Mouse (Mus musculus): ENCODE data around the gene Csmd2. TPM values are rescaled to one million over a fixed set of nuclear protein-coding genes. Genes with fewer than 3 reads are reported as not detected.

Csmd2 gene
- polyA plus RNA-seq, 1 experiment from 2014 or later, result not detected

GRCm38 (mm10) chr4:128393864-128394263 is 406.2 kb downstream of the Csmd2 start:
- H3K27me3 ChIP-seq (ENCODE audit: insufficient read depth, low read length), result no peaks in the 10 kb centered on the region
- H3K4me2 ChIP-seq (ENCODE audit: low read depth, low read length), result no peak overlapping the region
- no peaks in the 10 kb centered on the region for H3K4me1 ChIP-seq (ENCODE audit: insufficient read depth)
- no peak overlapping the region for H3K27ac ChIP-seq (ENCODE audit: low read depth)
- ATAC-seq, result no peak
- no peaks in the 10 kb centered on the region for H3K36me3 ChIP-seq (replicated peaks; ENCODE audit: insufficient read depth, low read length)
- DNase-seq, result no peak
- H3K9ac ChIP-seq (replicated peaks), result no peak overlapping the region
- WGBS (ENCODE audit: insufficient replicate concordance), result 73% methylated on average over 4 of the region's 4 CpGs
- no peaks in the 10 kb centered on the region for H3K9me3 ChIP-seq (ENCODE audit: low read length)
- TF ChIP-seq CTCF (IDR thresholded peaks at IDR 0.05; ENCODE audit: low read depth) (no peak), EP300 (IDR thresholded peaks at IDR 0.05; ENCODE audit: low read depth) (no peak)
- no peak overlapping the region for H3K4me3 ChIP-seq (ENCODE audit: low read depth, low read length)

GRCm38 (mm10) chr4:128396616-128397015 is 409.0 kb downstream of the Csmd2 start:
- TF ChIP-seq EP300 (IDR thresholded peaks at IDR 0.05; ENCODE audit: low read depth) (no peak), CTCF (IDR thresholded peaks at IDR 0.05; ENCODE audit: low read depth) (no peak)
- ATAC-seq, result no peak
- H3K9ac ChIP-seq (replicated peaks), result no peak overlapping the region

DNA sequence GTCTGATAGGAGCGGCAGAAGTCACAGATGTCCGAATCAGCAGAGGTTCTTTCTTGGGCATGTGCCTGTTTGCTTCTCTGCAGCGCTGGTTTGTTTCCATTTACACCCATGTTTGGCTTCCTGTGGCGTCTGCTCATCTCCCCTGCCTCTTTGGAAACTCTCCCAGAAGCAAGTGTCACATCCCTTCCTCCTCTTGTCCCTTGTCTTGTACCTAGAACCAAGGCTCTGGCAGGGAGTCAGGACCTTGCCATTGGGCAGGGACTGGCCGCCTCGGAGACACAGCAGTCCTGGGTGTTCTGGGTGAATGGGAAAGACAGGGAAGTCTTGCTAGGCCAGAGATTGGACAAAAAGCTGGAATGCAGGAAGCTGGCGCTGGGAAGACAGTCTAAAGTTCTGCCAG is 410.1 kb downstream of the Csmd2 start:
- Histone ChIP-seq H3K9me3 (ENCODE audit: low read length) (no peaks in the 10 kb centered on the region), H3K27ac (ENCODE audit: low read depth) (no peak overlapping the region), H3K36me3 (replicated peaks; ENCODE audit: insufficient read depth, low read length) (no peaks in the 10 kb centered on the region), H3K4me1 (ENCODE audit: insufficient read depth) (no peaks in the 10 kb centered on the region), H3K4me3 (ENCODE audit: low read depth, low read length) (no peak overlapping the region), H3K9ac (replicated peaks) (no peak overlapping the region), H3K4me2 (ENCODE audit: low read depth, low read length) (no peak overlapping the region), H3K27me3 (ENCODE audit: insufficient read depth, low read length) (no peaks in the 10 kb centered on the region)
- TF ChIP-seq EP300 (IDR thresholded peaks at IDR 0.05; ENCODE audit: low read depth), result no peak
- no peak for TF ChIP-seq CTCF (IDR thresholded peaks at IDR 0.05; ENCODE audit: low read depth)
- DNase-seq (no peak), ATAC-seq (no peak)
- WGBS (ENCODE audit: insufficient replicate concordance), result 64% methylated on average over 7 of the region's 7 CpGs

More at GRCm38 (mm10) chr4:128396616-128397015, 409.0 kb downstream of the Csmd2 start:
- Histone ChIP-seq H3K27ac (ENCODE audit: low read depth) (no peak overlapping the region), H3K4me1 (ENCODE audit: insufficient read depth) (no peaks in the 10 kb centered on the region), H3K4me3 (ENCODE audit: low read depth, low read length) (no peak overlapping the region), H3K36me3 (replicated peaks; ENCODE audit: insufficient read depth, low read length) (no peaks in the 10 kb centered on the region), H3K4me2 (ENCODE audit: low read depth, low read length) (no peak overlapping the region), H3K27me3 (ENCODE audit: insufficient read depth, low read length) (no peaks in the 10 kb centered on the region), H3K9me3 (ENCODE audit: low read length) (no peaks in the 10 kb centered on the region)
- no peak for DNase-seq
- WGBS (ENCODE audit: insufficient replicate concordance), result 73% methylated on average over 5 of the region's 5 CpGs

GRCm38 (mm10) chr4:128398948-128399347 is 411.3 kb downstream of the Csmd2 start:
- DNase-seq (no peak), ATAC-seq (no peak)
- Histone ChIP-seq H3K4me2 (ENCODE audit: low read depth, low read length) (no peak overlapping the region), H3K27ac (ENCODE audit: low read depth) (no peak overlapping the region), H3K9ac (replicated peaks) (no peak overlapping the region), H3K4me1 (ENCODE audit: insufficient read depth) (no peaks in the 10 kb centered on the region), H3K9me3 (ENCODE audit: low read length) (no peaks in the 10 kb centered on the region), H3K4me3 (ENCODE audit: low read depth, low read length) (no peak overlapping the region), H3K27me3 (ENCODE audit: insufficient read depth, low read length) (no peaks in the 10 kb centered on the region), H3K36me3 (replicated peaks; ENCODE audit: insufficient read depth, low read length) (no peaks in the 10 kb centered on the region)
- TF ChIP-seq EP300 (IDR thresholded peaks at IDR 0.05; ENCODE audit: low read depth) (no peak), CTCF (IDR thresholded peaks at IDR 0.05; ENCODE audit: low read depth) (no peak)
- 55% methylated on average over 7 of the region's 7 CpGs for WGBS (ENCODE audit: insufficient replicate concordance)

- no peak for TF ChIP-seq CTCF (IDR thresholded peaks at IDR 0.05; ENCODE audit: low read depth)
These were observed 412.4 kb downstream of the Csmd2 start for GRCm38 (mm10) chr4:128400016-128400415.

DNA sequence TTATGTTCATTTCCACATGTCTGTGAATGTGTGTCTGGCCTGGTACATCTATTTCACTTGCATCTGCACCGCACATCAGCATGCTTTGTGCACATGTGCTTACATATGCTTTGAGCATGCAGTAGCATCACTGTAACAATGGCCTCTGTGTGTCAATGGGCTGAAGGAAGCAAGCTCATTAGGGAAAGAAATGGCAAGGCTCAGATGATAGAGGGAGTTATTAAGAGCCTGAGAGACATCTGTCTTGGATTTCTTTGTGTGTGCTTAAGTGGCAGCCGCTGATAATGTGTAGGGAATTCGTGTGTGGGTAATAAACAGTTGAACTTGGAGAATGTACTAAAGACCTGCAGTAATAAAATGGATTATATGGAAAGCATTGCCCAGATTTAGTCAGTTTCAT is 413.9 kb downstream of the Csmd2 start:
- Histone ChIP-seq H3K9ac (replicated peaks) (no peak overlapping the region), H3K27me3 (ENCODE audit: insufficient read depth, low read length) (no peaks in the 10 kb centered on the region), H3K4me2 (ENCODE audit: low read depth, low read length) (no peak overlapping the region), H3K9me3 (ENCODE audit: low read length) (no peaks in the 10 kb centered on the region), H3K4me1 (ENCODE audit: insufficient read depth) (no peaks in the 10 kb centered on the region), H3K27ac (ENCODE audit: low read depth) (no peak overlapping the region), H3K4me3 (ENCODE audit: low read depth, low read length) (no peak overlapping the region), H3K36me3 (replicated peaks; ENCODE audit: insufficient read depth, low read length) (no peaks in the 10 kb centered on the region)
- DNase-seq, result no peak
- WGBS (ENCODE audit: insufficient replicate concordance), result 62% methylated on average over 3 of the region's 3 CpGs
- ATAC-seq, result no peak
- no peak for TF ChIP-seq CTCF (IDR thresholded peaks at IDR 0.05; ENCODE audit: low read depth)

More at GRCm38 (mm10) chr4:128400016-128400415, 412.4 kb downstream of the Csmd2 start:
- H3K4me3 ChIP-seq (ENCODE audit: low read depth, low read length), result no peak overlapping the region
- no peak for ATAC-seq
- no peak for DNase-seq
- H3K27ac ChIP-seq (ENCODE audit: low read depth), result no peak overlapping the region
- H3K9me3 ChIP-seq (ENCODE audit: low read length), result no peaks in the 10 kb centered on the region
- WGBS (ENCODE audit: insufficient replicate concordance), result 71% methylated on average over 6 of the region's 6 CpGs
- no peaks in the 10 kb centered on the region for H3K36me3 ChIP-seq (replicated peaks; ENCODE audit: insufficient read depth, low read length)
- H3K4me1 ChIP-seq (ENCODE audit: insufficient read depth), result no peaks in the 10 kb centered on the region
- H3K27me3 ChIP-seq (ENCODE audit: insufficient read depth, low read length), result no peaks in the 10 kb centered on the region
- H3K9ac ChIP-seq (replicated peaks), result no peak overlapping the region
- no peak overlapping the region for H3K4me2 ChIP-seq (ENCODE audit: low read depth, low read length)

DNA sequence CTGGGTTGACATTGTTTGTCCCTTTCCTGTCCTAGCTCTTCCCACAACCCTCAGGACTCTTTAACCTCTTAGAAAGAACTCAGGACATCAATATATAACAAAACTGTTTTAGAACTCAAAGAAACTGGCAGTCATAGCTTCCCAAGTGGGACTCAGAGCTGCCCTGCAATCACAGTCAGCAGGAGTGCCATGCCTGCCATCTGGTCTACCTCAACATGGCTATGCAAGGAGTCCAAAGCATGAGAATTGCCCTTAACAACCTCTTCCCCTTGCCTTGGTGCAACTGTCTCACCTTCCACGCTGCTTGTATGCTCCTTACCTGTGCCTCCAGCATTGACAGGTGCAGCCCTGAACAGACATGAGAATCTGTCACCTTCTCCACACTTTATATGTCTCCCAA is 415.0 kb downstream of the Csmd2 start:
- Histone ChIP-seq H3K9ac (replicated peaks) (no peak overlapping the region), H3K9me3 (ENCODE audit: low read length) (no peaks in the 10 kb centered on the region), H3K4me1 (ENCODE audit: insufficient read depth) (no peaks in the 10 kb centered on the region), H3K4me2 (ENCODE audit: low read depth, low read length) (no peak overlapping the region), H3K27me3 (ENCODE audit: insufficient read depth, low read length) (no peaks in the 10 kb centered on the region), H3K36me3 (replicated peaks; ENCODE audit: insufficient read depth, low read length) (no peaks in the 10 kb centered on the region), H3K4me3 (ENCODE audit: low read depth, low read length) (no peak overlapping the region), H3K27ac (ENCODE audit: low read depth) (no peak overlapping the region)
- no peak for ATAC-seq
- DNase-seq, result no peak
- TF ChIP-seq CTCF (IDR thresholded peaks at IDR 0.05; ENCODE audit: low read depth), result no peak
- 48% methylated on average over 1 of the region's 1 CpGs for WGBS (ENCODE audit: insufficient replicate concordance)

Data from liver, postnatal 0 days (tissue).